ENCODE assay signal across 10 mouse cellular contexts in genomic region chr3:53448208-53448607, GRCm38 (mm10). TPM values are rescaled to one million over a fixed set of nuclear protein-coding genes. Genes with fewer than 3 reads are reported as not detected.
DNase-seq lines count a peak whose midpoint lies in the region; ATAC-seq and TF ChIP-seq lines count a peak whose summit lies in the region.
"Had no signal": no experiment of that assay in that cellular context is flagged by ENCODE, and none has a peak within 500 bp of the region (broad histone marks: within the 10 kb centered on the region; RNA-seq: fewer than 3 reads in every experiment).

No protein-coding gene starts in this region.

- peak; percentile 76 for ATAC-seq in forebrain, embryonic 14.5 days
- peak; percentile 62 for ATAC-seq in intestine, embryonic 16.5 days
- peak; percentile 73 for ATAC-seq in lung, postnatal 0 days
- ATAC-seq in stomach, postnatal 0 days (ENCODE audit: low FRiP score, low TSS enrichment) = peak; percentile 69; the same call in 1 of the 2 replicates

- H3K9ac ChIP-seq in forebrain, embryonic 14.5 days (ENCODE audit: low read length) = no peak overlapping the region
- no peak overlapping the region for H3K9ac ChIP-seq in intestine, embryonic 16.5 days (ENCODE audit: low read depth, low read length)
- no peak overlapping the region for H3K9ac ChIP-seq in lung, postnatal 0 days (replicated peaks; ENCODE audit: low read depth)
- H3K9ac ChIP-seq in stomach, postnatal 0 days (ENCODE audit: low read length) = no peak overlapping the region
- H3K9ac ChIP-seq: liver, embryonic 15.5 days had no signal

- 21% methylated on average over 2 of the region's 2 CpGs for WGBS in forebrain, embryonic 14.5 days
- WGBS in intestine, embryonic 16.5 days = 22% methylated on average over 2 of the region's 2 CpGs
- 26% methylated on average over 2 of the region's 2 CpGs for WGBS in lung, postnatal 0 days
- WGBS in stomach, postnatal 0 days = 13% methylated on average over 2 of the region's 2 CpGs

- H3K4me2 ChIP-seq in forebrain, embryonic 14.5 days (ENCODE audit: low read length) = no peak overlapping the region
- no peak overlapping the region for H3K4me2 ChIP-seq in intestine, embryonic 16.5 days (ENCODE audit: low read depth, low read length)
- no peak overlapping the region for H3K4me2 ChIP-seq in lung, postnatal 0 days (replicated peaks; ENCODE audit: low read depth, low read length)
- no peak overlapping the region for H3K4me2 ChIP-seq in stomach, postnatal 0 days (replicated peaks; ENCODE audit: low read depth)
- H3K4me2 ChIP-seq: liver, embryonic 15.5 days had no signal

- no peaks in the 10 kb centered on the region for H3K79me2 ChIP-seq in C2C12 (ENCODE audit: control insufficient read depth, insufficient read depth)

- no peak for TF ChIP-seq EP300 in lung, postnatal 0 days (IDR thresholded peaks at IDR 0.05)
- no peak for TF ChIP-seq EP300 in stomach, postnatal 0 days (optimal IDR thresholded peaks at IDR 0.05)

- no peaks in the 10 kb centered on the region for H3K27me3 ChIP-seq in C2C12 (ENCODE audit: control insufficient read depth, insufficient read depth, insufficient read length)
- H3K27me3 ChIP-seq in forebrain, embryonic 14.5 days (replicated peaks; ENCODE audit: control insufficient read depth, insufficient read depth, low read length) = no peaks in the 10 kb centered on the region
- H3K27me3 ChIP-seq in intestine, embryonic 16.5 days (replicated peaks; ENCODE audit: control insufficient read depth, insufficient read depth, low read length) = no peaks in the 10 kb centered on the region
- no peaks in the 10 kb centered on the region for H3K27me3 ChIP-seq in lung, postnatal 0 days (replicated peaks; ENCODE audit: insufficient read depth, low read length)
- no peaks in the 10 kb centered on the region for H3K27me3 ChIP-seq in stomach, postnatal 0 days (ENCODE audit: control insufficient read depth, insufficient read depth, low read length)
- H3K27me3 ChIP-seq: liver, embryonic 15.5 days had no signal

- H3K4me3 ChIP-seq in gastrocnemius, adult 2 months = no peak overlapping the region
- no peak overlapping the region for H3K4me3 ChIP-seq in C2C12 (ENCODE audit: insufficient read depth, poor library complexity, severe bottlenecking)
- H3K4me3 ChIP-seq in forebrain, embryonic 14.5 days (ENCODE audit: low read depth, low read length) = no peak overlapping the region
- H3K4me3 ChIP-seq in intestine, embryonic 16.5 days (ENCODE audit: low read length) = no peak overlapping the region
- no peak overlapping the region for H3K4me3 ChIP-seq in lung, postnatal 0 days (ENCODE audit: low read depth, low read length)
- no peak overlapping the region for H3K4me3 ChIP-seq in stomach, postnatal 0 days (ENCODE audit: low read depth, low read length)
- H3K4me3 ChIP-seq: liver, embryonic 15.5 days had no signal

- no peak for DNase-seq in gastrocnemius, adult 2 months
- DNase-seq in gastrocnemius, postnatal 25 days = no peak
- DNase-seq in c-Kit-positive CD71-negative TER-119-negative erythroid progenitor cells, embryonic 14.5 days (ENCODE audit: low read depth) = peak; percentile 71
- peak; percentile 96 for DNase-seq in forebrain, embryonic 14.5 days (ENCODE audit: low spot score)
- peak; percentile 93 for DNase-seq in lung, postnatal 0 days (ENCODE audit: low spot score)
- no peak for DNase-seq in stomach, postnatal 0 days (ENCODE audit: low spot score)

- H3K36me3 ChIP-seq in C2C12 (ENCODE audit: control insufficient read depth, insufficient read depth) = peaks cover 7% of the 10 kb centered on the region
- peaks cover 37% of the 10 kb centered on the region for H3K36me3 ChIP-seq in forebrain, embryonic 14.5 days (ENCODE audit: control insufficient read depth, insufficient read depth, low read length)
- H3K36me3 ChIP-seq in intestine, embryonic 16.5 days (ENCODE audit: control insufficient read depth, insufficient read depth, low read length) = peaks cover 11% of the 10 kb centered on the region
- H3K36me3 ChIP-seq in lung, postnatal 0 days (ENCODE audit: insufficient read depth, low read length) = peaks cover 7% of the 10 kb centered on the region; the same call in 1 of the 2 replicates
- peaks cover 13% of the 10 kb centered on the region for H3K36me3 ChIP-seq in stomach, postnatal 0 days (ENCODE audit: control insufficient read depth, insufficient read depth, low read length)

- peak; percentile 86 for TF ChIP-seq CTCF in gastrocnemius, adult 2 months (IDR thresholded peaks at IDR 0.05)
- peak; percentile 28 for TF ChIP-seq CTCF in C2C12 (IDR thresholded peaks at IDR 0.05; ENCODE audit: control insufficient read depth, insufficient read depth, insufficient read length)
- TF ChIP-seq CTCF in lung, postnatal 0 days (IDR thresholded peaks at IDR 0.05) = peak; percentile 89
- peak; percentile 89 for TF ChIP-seq CTCF in stomach, postnatal 0 days (IDR thresholded peaks at IDR 0.05; ENCODE audit: low read depth)

- H3K27ac ChIP-seq in gastrocnemius, adult 2 months = no peak overlapping the region
- H3K27ac ChIP-seq in forebrain, embryonic 14.5 days (ENCODE audit: low read depth, low read length) = no peak overlapping the region
- no peak overlapping the region for H3K27ac ChIP-seq in intestine, embryonic 16.5 days (ENCODE audit: low read length)
- no peak overlapping the region for H3K27ac ChIP-seq in lung, postnatal 0 days (ENCODE audit: low read length)
- H3K27ac ChIP-seq in stomach, postnatal 0 days (replicated peaks) = no peak overlapping the region
- H3K27ac ChIP-seq: liver, embryonic 15.5 days had no signal

- no peaks in the 10 kb centered on the region for H3K4me1 ChIP-seq in forebrain, embryonic 14.5 days (ENCODE audit: control insufficient read depth, insufficient read depth, low read length)
- no peaks in the 10 kb centered on the region for H3K4me1 ChIP-seq in intestine, embryonic 16.5 days (ENCODE audit: control insufficient read depth, insufficient read depth, low read length)
- H3K4me1 ChIP-seq in lung, postnatal 0 days (ENCODE audit: insufficient read depth, low read depth, low read length) = no peaks in the 10 kb centered on the region
- H3K4me1 ChIP-seq in stomach, postnatal 0 days (replicated peaks; ENCODE audit: control insufficient read depth, insufficient read depth) = no peaks in the 10 kb centered on the region
- H3K4me1 ChIP-seq: liver, embryonic 15.5 days had no signal

- intact Hi-C loops in gastrocnemius, adult 2 months (cut with DNase I) = loop anchor here (1.0 to 10.0 kb wide), 2 partner anchors 193 to 419 kb away; no protein-coding TSS in a partner anchor

- no peak overlapping the region for H3ac ChIP-seq in C2C12 (ENCODE audit: control insufficient read depth, insufficient read length, low read depth)

- H3K79me3 ChIP-seq in C2C12 (ENCODE audit: low read depth) = no peaks in the 10 kb centered on the region

- H3K9me3 ChIP-seq in forebrain, embryonic 14.5 days (replicated peaks; ENCODE audit: control insufficient read depth, low read length) = no peaks in the 10 kb centered on the region
- H3K9me3 ChIP-seq in intestine, embryonic 16.5 days (ENCODE audit: control insufficient read depth, low read length) = no peaks in the 10 kb centered on the region
- no peaks in the 10 kb centered on the region for H3K9me3 ChIP-seq in lung, postnatal 0 days (ENCODE audit: low read length)
- H3K9me3 ChIP-seq in stomach, postnatal 0 days (ENCODE audit: control insufficient read depth, low read length) = no peaks in the 10 kb centered on the region
- H3K9me3 ChIP-seq: liver, embryonic 15.5 days had no signal

TF ChIP-seq in C2C12, 6 proteins besides CTCF, POLR2A, EP300 and RAD21:
- TF ChIP-seq CEBPB (IDR thresholded peaks at IDR 0.05; ENCODE audit: low read depth) = no peak
- no peak for TF ChIP-seq FOSL1 (IDR thresholded peaks at IDR 0.05; ENCODE audit: insufficient read depth, low read length, poor library complexity, severe bottlenecking)
- TF ChIP-seq MYOD1 (IDR thresholded peaks at IDR 0.05; ENCODE audit: control insufficient read depth, insufficient read length, low read depth) = no peak
- TF ChIP-seq MAX (IDR thresholded peaks at IDR 0.05) = no peak
- TF ChIP-seq MYOG (IDR thresholded peaks at IDR 0.05; ENCODE audit: control insufficient read depth, extremely low read depth, insufficient read length) = no peak
- no peak for TF ChIP-seq USF1 (IDR thresholded peaks at IDR 0.05; ENCODE audit: low read depth)

RNA-seq across cellular contexts. Expression of gene Nhlrc3, which starts 14.9 kb away (rescaled TPM):
- 1 to 10 TPM; 2.1 to 2.9 TPM for total RNA-seq in gastrocnemius, adult 2 months (2021)
- total RNA-seq in gastrocnemius, postnatal 25 days (2021) = 1 to 10 TPM; 2.7 to 3.2 TPM
- 3.1 TPM for polyA plus RNA-seq in C2C12 (2012; fragmentation: generic; extraction: Trizol)
- 7.0 and 8.5 TPM in 2 replicates for polyA plus RNA-seq in forebrain, embryonic 14.5 days (2014; fragmentation: Nextera tagmentation; extraction: Ambion mirVana)
- polyA plus RNA-seq in intestine, embryonic 16.5 days (2015; fragmentation: Nextera tagmentation; extraction: Ambion mirVana) = 19.3 and 23.0 TPM in 2 replicates
- polyA plus RNA-seq in lung, postnatal 0 days (2015; fragmentation: Nextera tagmentation; extraction: Ambion mirVana) = 11.1 and 11.2 TPM in 2 replicates
- 8.6 and 9.0 TPM in 2 replicates for polyA plus RNA-seq in stomach, postnatal 0 days (2015; fragmentation: Nextera tagmentation; extraction: Ambion mirVana)

RNA-seq across cellular contexts. Expression of gene Proser1, which starts 15.3 kb away (rescaled TPM):
- total RNA-seq in gastrocnemius, adult 2 months (2021) = 1 to 10 TPM; 7.0 to 7.4 TPM
- total RNA-seq in gastrocnemius, postnatal 25 days (2021) = 1 to 10 TPM; 6.0 to 6.8 TPM
- 5.5 TPM for polyA plus RNA-seq in C2C12 (2012; fragmentation: generic; extraction: Trizol)
- 13.7 and 18.7 TPM in 2 replicates for polyA plus RNA-seq in forebrain, embryonic 14.5 days (2014; fragmentation: Nextera tagmentation; extraction: Ambion mirVana)
- 10.1 and 10.7 TPM in 2 replicates for polyA plus RNA-seq in intestine, embryonic 16.5 days (2015; fragmentation: Nextera tagmentation; extraction: Ambion mirVana)
- 10.8 and 12.6 TPM in 2 replicates for polyA plus RNA-seq in lung, postnatal 0 days (2015; fragmentation: Nextera tagmentation; extraction: Ambion mirVana)
- 7.9 and 8.1 TPM in 2 replicates for polyA plus RNA-seq in stomach, postnatal 0 days (2015; fragmentation: Nextera tagmentation; extraction: Ambion mirVana)

RNA-seq across cellular contexts. Expression of gene Stoml3, which starts 40.2 kb away (rescaled TPM):
- total RNA-seq in gastrocnemius, adult 2 months (2021) = not detected
- not detected for total RNA-seq in gastrocnemius, postnatal 25 days (2021)
- polyA plus RNA-seq in C2C12 (2012; fragmentation: generic; extraction: Trizol) = 0.01 TPM
- not detected in 2 replicates for polyA plus RNA-seq in forebrain, embryonic 14.5 days (2014; fragmentation: Nextera tagmentation; extraction: Ambion mirVana)
- polyA plus RNA-seq in intestine, embryonic 16.5 days (2015; fragmentation: Nextera tagmentation; extraction: Ambion mirVana) = not detected in 2 replicates
- 0.08 and 0.20 TPM in 2 replicates for polyA plus RNA-seq in lung, postnatal 0 days (2015; fragmentation: Nextera tagmentation; extraction: Ambion mirVana)
- 0.05 TPM in 1 of 2 replicates, not detected in the other for polyA plus RNA-seq in stomach, postnatal 0 days (2015; fragmentation: Nextera tagmentation; extraction: Ambion mirVana)
- total RNA-seq: adrenal gland, postnatal 36 days had no signal
- polyA plus RNA-seq: liver, embryonic 15.5 days had no signal

Comparison
In these comparisons a context has a peak if more than half of its experiments do, and no peak if none do; other contexts are left out.
1. DNase-seq: peak in c-Kit-positive CD71-negative TER-119-negative erythroid progenitor cells, embryonic 14.5 days (single experiment), forebrain, embryonic 14.5 days (single experiment) and lung, postnatal 0 days (single experiment); none in gastrocnemius, adult 2 months (single experiment), gastrocnemius, postnatal 25 days (single experiment) and stomach, postnatal 0 days (single experiment).
2. CTCF ChIP-seq: peak in every context shown above with its lines; median percentile 89 in lung, postnatal 0 days; 89 in stomach, postnatal 0 days; 86 in gastrocnemius, adult 2 months; 28 in C2C12.
3. Peak in every context shown above with its lines, with median percentiles within 50 percentile points of each other: ATAC-seq.